Mouse (Mus musculus): ENCODE data around the gene Prdm1.
A peak's percentile ranks its signal among the peaks of the same experiment; 100 is the strongest.

DNA sequence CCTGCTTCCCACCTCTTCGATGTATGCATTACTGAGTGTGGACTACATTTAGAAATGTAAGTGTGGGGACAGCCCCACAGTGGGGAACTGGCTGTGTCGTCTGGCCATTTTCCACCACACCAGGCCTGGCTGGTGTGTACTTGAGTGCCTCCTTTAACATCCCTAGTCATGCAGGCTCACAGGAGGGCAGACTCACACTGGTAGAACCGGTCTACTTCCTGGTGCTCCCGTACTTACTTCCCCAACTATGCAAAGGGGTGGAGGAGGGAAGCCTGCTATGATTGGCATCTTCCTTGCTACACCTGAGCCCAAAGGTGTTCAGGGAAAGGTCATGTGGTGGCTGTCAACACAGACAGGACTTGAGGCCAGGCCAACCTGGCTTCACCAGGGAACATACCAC is 96.6 kb downstream of the Prdm1 start:
- no peak; the same call in 1 of the 2 replicates for TF ChIP-seq POLR2A (IDR thresholded peaks at IDR 0.05; ENCODE audit: low read depth, low read length)
- peak; percentile 16; the same call in 1 of the 2 replicates for TF ChIP-seq EP300 (IDR thresholded peaks at IDR 0.05; ENCODE audit: low read length)
- no peak; the same call in 1 of the 2 replicates for TF ChIP-seq MXI1 (IDR thresholded peaks at IDR 0.05; ENCODE audit: low read depth, low read length)
- TF ChIP-seq ZC3H11A (IDR thresholded peaks at IDR 0.05; ENCODE audit: low read depth, low read length), result no peak
- TF ChIP-seq MAFK (IDR thresholded peaks at IDR 0.05; ENCODE audit: insufficient replicate concordance, low read length), result no peak
- TF ChIP-seq UBTF (IDR thresholded peaks at IDR 0.05; ENCODE audit: low read depth, low read length), result no peak
- TF ChIP-seq HCFC1 (IDR thresholded peaks at IDR 0.05; ENCODE audit: low read depth, low read length), result peak; percentile 54
- no peak for TF ChIP-seq CTCF (conservative IDR thresholded peaks at IDR 0.05 in 1 of 2, IDR thresholded peaks at IDR 0.05 in 1 of 2; ENCODE audit: low read depth in 2 of 2, low read length in 2 of 2)
- no peak for TF ChIP-seq E2F4 (IDR thresholded peaks at IDR 0.05; ENCODE audit: insufficient replicate concordance, low read depth, low read length)
- no peak for TF ChIP-seq ETS1 (conservative IDR thresholded peaks at IDR 0.05; ENCODE audit: low read depth, low read length)
- no peak for TF ChIP-seq USF1 (IDR thresholded peaks at IDR 0.05; ENCODE audit: low read depth, low read length)
- no peak for TF ChIP-seq POLR2AphosphoS2 (IDR thresholded peaks at IDR 0.05; ENCODE audit: low read depth, low read length)
- TF ChIP-seq TBP (conservative IDR thresholded peaks at IDR 0.05; ENCODE audit: low read depth, low read length), result no peak
- TF ChIP-seq MEF2A (IDR thresholded peaks at IDR 0.05; ENCODE audit: borderline replicate concordance, low read depth, low read length), result peak; percentile 46; the same call in 1 of the 2 replicates
